Mouse (Mus musculus) layer of hippocampus, postnatal 14 days (tissue): Measurements from ENCODE around the gene Rbm42. TPM values are rescaled to one million over a fixed set of nuclear protein-coding genes. Genes with fewer than 3 reads are reported as not detected.

Source experiments
- DNase-seq, 2 experiments: peaks; one replicate each; pipeline ENCODE4 v3.0.0; 2021 to 2022; ENCODE audit warnings: low spot score in 2 of 2, mixed read lengths in 1 of 2
- long read RNA-seq, 2 experiments: library from polyadenylated mRNA; stranded (forward); transcript quantifications; one replicate each; pipeline ENCODE4 v2.0.0; 2021
- total RNA-seq, 2 experiments: library from RNA; stranded (reverse); gene quantifications; 2 replicates each; pipeline ENCODE4 v1.2.3; 2021

The Rbm42 gene
- total RNA-seq, result 10 to 100 TPM; 70.4 to 75.5 TPM
- long read RNA-seq, experiment 1, transcript Rbm42-202 (9 exons, 1,526 nt), result minor isoform, 39 of 91 reads
- long read RNA-seq, experiment 1, transcript Rbm42-201 (10 exons, 1,784 nt), result major isoform, 45 of 91 reads
- long read RNA-seq, experiment 1, partial matches to known transcripts, result 3 of 91 reads
- long read RNA-seq, experiment 1, other reads (novel, unspliced or antisense), result 4 of 91 reads
- long read RNA-seq, experiment 2, transcript Rbm42-202 (9 exons, 1,526 nt), result minor isoform, 65 of 140 reads
- long read RNA-seq, experiment 2, transcript Rbm42-201 (10 exons, 1,784 nt), result major isoform, 66 of 140 reads
- long read RNA-seq, experiment 2, partial matches to known transcripts, result 8 of 140 reads
- long read RNA-seq, experiment 2, other reads (novel, unspliced or antisense), result 1 of 140 reads

DNA sequence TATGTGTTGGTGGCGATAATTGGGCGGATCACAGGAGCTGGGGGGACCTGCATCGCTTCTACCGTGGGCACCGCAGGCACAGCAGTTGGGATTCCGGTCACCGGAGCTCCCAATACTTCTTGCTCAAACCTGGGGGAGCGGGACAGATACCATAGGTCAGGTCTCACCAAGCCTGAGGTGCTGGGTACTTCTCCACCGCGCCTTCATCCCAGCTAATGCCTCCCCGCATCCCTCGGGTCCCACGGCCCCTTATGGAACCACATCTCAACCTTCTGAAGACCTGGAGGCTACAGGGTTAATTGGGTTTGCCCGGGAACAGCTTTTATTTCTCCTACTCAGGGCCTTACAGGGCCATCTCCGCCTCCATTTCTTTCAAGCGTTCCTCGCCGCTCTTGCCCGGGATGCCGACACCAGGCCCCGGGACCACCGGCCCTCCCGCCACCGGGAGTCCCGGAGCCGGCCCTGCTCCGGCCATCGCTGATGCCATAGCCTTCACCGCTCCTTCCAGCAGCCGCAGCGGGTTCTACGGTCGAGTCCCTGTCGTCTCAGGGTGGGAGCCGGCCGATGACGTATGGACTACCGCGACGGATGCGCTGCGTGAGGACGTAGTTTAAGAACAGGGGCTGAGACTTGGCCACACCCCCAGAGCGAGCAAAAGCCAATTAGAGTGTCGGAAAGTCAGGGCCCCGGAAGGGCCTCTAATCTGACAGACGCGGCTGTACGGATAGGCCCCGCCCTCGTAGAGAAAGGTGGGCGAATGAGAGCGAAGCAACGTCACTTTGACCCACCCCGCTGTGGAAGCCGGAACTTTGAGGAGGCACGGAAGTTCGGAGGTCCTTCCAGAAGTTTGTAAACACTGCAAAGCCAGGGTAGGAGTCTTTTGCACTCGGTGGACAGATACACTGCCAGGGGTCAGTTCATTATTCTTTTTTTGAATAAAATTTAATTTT lies at the start of gene Rbm42:
Gene Rbm42 (minus strand): TSS at position 727 of the 950 bp plus-strand sequence.
- DNase-seq, result peak; percentile 97 to 99

DNA sequence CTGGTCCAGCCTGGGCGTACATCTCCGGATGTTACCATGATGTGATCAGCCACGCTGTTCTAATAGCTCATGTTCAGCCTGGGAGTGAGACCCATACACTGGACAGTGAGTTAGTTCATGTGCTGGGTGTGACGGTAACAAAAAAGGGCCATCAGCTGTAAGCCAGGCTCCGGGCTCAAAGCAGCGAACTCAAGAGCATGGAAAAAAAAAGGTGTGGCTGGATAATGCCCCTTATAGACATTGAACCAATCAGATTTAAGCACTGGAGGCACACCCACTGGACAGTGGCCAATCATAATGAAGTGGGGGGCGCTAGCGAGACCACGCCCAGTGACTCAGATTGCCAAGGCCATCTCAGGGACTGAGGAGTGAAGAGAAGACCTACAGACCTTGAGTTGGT lies 48.5 kb upstream of the Rbm42 start, which contains the start of gene 2200002J24Rik:
Gene 2200002J24Rik (plus strand): TSS at position 338 of the 400 bp plus-strand sequence.
- no peak for DNase-seq

DNA sequence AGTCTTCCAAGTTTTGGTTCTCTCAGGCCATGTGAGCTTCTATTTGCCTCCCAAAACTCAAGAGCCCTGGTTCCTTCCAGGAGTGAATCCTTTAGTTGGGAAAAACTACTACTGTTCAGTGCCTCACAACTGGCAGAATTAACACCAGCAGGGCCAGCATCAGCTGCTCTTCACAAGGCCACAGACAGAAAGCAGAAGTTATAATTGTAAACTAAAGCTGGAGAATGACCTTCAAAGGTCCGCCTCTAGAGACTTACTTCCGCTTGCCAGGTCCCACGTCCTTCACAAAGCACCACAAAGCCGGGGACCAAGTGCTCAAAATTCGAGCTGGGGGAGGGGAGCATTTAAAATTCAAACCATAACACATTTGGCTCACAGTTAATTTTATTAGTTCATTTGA lies 48.0 kb upstream of the Rbm42 start:
- DNase-seq, result no peak

DNA sequence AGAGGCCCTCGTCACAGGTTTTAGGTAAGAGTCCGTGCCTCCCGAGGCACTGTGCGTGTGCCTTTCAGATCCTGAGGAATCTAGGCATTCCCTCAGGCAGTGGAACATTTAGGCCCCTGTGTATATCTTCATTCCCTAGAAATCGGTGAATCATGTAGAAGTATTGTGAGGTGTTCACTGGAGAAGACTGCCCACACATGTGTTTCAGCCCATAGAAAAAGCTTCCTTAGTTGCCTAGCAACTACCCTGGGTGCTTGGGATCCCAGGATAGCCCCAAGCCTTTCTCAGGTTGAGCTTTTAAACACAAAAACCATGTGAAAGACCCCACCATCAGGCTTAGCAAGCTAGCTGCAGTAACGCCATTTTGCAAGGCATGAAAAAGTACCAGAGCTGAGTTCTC lies 38.2 kb upstream of the Rbm42 start:
- no peak for DNase-seq

DNA sequence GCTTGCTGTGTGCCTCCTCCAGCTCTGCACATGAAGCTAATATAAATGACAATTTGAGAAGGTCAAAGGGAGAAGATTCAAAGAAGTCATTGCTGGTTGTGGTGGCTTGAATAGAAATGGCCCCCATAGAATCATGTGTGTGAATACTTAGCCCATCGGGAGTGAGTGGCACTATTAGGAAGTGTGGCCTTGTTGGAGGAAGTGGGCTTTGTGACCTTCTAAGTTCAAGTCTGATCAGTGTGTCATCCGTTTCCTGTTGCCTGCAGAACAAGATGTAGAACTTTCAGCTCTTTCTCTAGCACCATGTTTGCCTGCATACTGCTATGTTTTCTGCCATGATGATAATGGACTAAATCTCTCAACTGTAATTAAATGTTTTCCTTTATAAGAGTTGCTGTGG lies 33.3 kb upstream of the Rbm42 start:
- no peak for DNase-seq

DNA sequence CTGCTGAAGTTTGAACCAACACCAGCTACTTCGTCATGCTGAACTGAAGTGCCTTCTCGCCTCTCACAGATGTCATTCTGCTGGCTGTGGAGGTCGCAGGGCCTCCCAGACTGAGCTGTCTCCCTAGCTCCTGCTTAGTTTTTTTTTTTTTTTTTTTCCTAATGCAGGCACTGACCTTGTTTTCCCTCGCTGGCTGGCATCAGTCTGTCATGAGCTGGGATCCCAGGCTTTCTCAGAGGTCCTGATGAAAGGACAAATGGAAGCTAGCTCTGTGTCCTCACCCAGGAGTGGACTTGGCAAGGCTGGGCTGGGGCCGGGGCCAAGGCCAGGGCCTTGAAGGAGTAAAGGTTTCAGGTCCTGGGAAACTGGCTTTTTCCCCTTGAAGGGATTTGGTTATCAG lies 31.8 kb upstream of the Rbm42 start:
- no peak for DNase-seq

DNA sequence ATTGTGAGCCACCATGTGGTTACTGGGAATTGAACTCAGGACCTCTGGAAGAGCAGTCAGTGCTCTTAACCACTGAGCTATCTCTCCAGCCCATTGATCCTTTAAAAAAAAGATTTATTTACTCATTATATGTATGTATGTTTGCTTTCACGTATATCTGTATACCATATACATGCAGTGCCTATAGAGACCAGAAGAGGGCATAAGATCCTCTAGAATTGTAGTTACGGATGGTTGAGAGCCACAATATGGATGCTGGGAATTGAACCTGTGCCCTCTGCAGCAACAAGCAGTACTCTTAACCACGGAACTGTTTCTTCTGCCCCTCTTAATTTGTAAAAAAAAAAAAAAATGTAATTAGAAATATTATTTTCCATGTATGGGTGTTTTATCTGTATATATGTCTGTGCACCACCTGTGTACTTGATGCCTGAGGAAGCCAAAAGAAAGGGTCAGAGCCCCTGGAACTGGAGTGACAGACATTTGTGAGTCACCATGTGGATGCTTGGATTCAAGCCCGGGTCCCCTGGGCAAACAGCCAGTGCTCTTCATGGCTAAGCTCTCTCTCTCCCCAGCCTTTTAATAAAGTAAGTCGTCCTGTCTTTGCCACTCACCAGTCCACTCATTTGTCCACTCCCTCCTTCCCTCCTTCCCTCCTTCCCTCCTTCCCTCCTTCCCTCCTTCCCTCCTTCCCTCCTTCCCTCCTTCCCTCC lies 28.3 kb upstream of the Rbm42 start:
- DNase-seq, result peak in 1 of 2 experiments; percentile 25

DNA sequence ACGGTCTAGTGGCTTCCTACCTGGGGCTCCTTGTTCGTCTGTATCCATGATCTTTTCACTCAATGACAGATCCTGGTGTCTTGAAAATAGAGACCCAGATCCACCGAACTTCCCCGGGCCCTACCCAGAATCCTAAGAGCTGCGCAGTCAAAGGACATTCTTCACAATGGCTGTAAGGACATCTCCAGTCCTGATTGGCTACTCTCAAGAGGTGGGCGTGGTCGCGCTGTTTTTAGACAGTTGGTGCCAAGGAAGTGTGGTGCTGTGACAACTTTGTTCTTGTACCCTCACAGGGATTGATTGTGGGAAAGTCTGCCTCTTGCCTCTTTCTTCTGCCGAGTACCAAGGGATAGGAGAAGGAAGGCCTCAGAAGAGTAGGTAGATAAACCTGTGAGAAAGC lies 21.4 kb upstream of the Rbm42 start, which contains the start of gene Pmis2:
Gene Pmis2 (minus strand): TSS at position 126 of the 400 bp plus-strand sequence.
- no peak for DNase-seq

DNA sequence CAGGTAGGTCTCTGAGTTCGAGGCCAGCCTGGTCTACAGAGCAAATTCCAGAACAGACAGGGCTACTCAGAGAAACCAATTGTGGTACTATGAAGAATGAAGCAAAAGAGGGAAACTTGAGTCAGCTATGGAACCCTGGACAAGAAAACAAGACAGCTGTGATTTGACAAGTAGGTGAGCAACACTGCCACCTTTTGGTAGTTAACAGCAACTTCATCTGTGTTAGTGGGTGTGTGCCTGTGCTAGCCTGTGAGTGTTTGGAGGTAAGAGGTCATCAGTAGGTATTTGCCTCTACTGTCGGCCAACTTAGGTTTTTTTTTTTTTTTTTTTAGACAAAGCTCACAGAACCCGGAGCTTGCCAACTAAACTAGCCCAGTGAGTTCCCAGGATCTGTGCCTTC lies 19.1 kb upstream of the Rbm42 start:
- no peak for DNase-seq

DNA sequence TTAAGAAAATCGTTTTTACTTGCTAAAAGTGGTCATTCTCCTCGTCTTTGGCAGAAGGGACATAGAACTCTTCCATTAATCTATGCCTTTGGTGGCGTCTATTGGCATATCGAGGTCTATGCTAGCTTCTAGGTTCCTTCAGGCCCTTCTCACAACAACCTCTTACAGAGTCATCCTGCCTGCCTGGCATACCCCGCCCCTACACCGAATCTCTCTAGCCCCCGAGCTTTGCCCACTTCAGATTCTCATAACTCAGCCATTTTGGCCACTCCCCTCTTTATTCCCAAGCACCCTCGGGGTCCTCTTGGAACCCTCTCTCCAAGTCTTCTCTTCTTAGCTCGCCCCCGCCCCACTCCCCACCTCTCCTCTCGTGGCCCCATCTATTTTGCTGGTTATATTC lies 15.2 kb upstream of the Rbm42 start:
- DNase-seq, result peak in 1 of 2 experiments; percentile 12

DNA sequence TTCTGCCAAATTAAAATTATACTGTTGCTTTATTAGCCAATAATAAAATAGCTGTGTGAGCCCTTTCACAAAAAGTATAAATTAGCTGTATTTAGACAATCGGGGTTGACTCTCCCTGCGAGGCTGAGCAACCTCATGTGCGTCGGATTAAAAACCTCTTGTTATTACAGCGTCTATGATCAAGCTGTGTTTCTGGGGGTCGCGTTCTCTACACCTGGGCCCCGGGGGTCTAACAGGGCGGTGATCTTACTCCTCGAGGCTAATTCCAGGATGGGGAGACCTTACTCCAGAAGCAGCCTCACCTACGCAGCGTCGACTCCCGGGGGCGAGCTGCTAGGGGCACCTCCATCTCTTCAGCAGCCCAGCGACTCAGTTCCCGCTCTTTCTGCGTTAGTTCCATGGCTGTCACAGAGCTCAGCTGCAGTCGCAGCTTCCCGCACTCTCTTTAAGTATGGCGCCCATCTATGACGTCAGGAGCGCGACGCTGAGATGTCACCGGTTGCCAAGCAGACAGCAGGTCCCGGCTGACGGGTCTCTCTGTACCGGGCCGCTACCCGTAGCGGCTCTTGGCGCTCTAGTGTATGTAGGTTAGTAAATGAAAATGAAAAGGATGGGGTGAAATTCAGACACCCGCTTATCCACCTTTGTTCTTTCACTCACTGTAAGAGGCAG lies 14.5 kb upstream of the Rbm42 start, which contains the start of gene Haus5:
Gene Haus5 (minus strand): TSS at position 466 of the 672 bp plus-strand sequence.
- DNase-seq, result peak; percentile 88 to 94

DNA sequence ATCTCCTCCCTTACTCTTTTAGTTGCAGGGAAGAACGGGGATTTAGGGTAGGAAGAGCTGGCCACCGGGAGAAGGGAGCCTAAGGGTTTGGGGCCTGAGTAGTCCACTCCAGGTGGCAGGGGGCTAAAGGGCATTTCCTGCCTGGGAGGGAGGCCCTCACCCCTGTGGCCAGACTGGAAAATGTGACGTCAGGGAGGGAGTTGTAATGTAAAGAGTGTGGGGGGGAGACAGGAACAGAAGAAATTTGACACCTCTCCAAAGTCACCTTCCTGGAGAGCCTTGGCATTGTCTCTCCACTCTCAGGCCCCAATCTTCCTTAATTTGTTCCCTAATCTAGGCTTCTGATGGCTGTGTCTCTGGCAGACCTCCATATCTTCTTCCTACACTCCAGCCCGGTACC lies 11.0 kb downstream of the Rbm42 start:
- no peak for DNase-seq

DNA sequence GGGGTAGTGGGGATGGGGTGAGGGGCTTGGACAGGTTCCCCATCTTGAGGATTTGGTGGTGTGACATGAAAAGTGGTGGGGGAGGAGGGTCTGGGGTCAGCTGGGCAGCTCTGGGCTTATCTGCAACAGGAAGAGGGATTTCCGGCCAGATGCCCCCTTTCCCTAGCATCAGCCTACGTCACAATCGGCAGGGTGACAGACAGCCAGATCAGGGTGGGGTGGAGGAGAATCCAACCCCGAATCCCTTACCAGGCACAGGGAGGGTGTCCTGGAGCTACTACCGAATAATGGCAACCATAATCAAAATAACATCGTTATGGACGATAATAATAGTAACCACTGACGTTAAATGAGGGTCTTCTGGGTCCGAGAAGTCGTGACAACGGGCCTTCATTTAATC lies 13.7 kb downstream of the Rbm42 start:
- no peak for DNase-seq

DNA sequence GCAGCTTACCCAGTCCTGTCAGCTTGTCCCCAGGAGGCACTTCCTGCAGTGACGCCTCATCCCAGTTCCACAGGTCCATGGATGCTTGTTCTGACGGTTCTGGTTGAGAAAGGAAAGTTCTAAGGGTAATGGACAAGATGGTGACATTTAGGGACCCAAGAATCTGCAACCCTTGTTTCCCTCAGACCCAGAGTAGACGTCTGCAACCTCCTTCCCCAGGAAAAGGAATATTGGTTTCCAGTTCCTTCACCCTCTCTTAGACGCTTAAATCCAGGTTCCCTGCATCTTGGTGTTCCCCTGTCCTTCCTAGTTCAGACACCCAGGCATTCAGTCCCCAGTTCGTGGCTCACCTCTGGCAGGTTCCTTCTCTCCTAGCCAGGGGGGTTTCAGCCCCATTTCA lies 14.4 kb downstream of the Rbm42 start, which contains the start of gene Etv2:
Gene Etv2 (minus strand): TSS at position 101 of the 400 bp plus-strand sequence.
- DNase-seq, result no peak

DNA sequence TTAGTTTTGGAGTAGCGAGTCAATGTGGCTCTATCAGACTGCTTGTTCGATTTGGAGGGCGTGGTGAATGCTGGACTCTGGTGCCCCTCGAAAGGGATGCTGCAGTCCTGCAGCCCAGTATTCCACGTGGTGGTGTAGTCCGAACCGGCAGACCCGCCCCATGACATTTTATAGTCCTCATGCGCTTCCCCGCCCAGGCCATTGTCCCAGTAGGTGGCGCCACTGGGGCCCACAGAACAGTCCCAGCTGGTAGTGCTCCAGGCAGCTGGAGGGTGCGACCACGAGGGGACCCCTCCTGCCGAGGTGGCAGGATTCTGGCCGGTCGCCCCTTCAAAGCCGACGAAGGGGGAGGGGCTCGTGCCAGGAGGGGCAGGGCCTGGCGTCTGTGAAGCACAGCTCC lies 15.5 kb downstream of the Rbm42 start:
- DNase-seq, result peak; percentile 22 to 30

DNA sequence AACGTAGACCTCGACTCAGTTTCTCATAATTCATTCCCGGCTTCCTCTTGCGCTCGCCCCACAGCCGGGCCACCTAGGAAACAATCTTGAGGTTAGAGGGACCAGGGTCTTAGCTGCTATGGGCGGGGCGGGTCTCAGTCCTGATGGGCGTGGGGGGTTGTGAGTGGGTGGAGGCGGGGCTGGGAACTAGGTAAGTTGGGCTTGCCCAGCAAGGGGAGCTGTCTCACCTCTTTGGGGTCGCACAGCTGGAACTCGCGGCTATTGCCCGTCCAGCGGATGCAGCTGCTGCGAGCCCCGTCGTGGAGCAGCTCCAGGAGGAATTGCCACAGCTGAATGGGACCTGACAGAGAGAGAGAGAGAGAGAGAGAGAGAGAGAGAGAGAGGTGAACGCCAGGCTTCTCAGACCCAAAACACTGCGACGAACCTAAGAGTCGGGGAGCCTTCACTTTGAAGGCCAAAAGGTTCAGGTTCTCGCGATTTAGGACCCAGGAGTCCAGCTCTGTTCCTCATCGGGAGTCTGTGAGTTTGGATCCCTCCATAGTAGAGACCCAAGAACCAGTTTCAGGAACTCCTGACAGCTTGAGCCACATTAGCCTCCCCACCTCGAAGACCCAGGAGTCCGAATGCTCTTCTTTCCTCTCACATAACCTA lies 16.2 kb downstream of the Rbm42 start:
- no peak for DNase-seq

DNA sequence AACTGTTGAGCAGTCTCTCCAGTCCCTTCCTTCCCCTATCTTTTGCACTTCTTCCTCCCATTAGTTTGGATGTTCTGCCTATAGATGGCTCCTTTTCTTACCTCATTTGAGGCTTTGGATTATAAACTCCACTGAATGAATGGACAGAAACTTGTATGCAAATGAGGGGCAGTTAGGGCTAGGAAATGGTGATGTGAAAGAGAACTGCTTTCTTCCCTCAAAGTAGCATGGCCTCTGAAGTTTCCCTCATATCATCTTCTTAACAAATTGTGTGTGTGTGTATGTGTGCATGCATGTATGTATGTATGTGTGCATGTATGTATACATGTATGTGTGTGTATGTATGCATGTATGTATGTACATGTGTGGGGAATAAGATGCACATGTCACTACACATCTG lies 21.1 kb downstream of the Rbm42 start:
- DNase-seq, result no peak

DNA sequence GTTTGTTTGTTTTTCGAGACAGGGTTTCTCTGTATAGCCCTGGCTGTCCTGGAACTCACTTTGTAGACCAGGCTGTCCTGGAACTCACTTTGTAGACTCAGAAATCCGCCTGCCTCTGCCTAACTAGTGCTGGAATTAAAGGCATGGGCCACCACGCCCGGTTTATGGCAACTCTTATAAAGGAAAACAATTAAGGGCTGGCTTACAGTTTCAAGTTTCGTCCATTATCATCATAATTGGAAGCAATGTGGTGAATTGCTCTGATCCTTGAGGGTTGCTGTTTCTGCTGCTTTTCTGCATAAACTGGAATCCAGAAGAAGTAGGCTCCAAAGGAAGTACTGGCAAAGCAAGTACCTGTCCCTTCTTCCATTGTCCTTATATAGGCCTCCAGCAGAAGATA lies 23.5 kb downstream of the Rbm42 start:
- DNase-seq, result no peak

DNA sequence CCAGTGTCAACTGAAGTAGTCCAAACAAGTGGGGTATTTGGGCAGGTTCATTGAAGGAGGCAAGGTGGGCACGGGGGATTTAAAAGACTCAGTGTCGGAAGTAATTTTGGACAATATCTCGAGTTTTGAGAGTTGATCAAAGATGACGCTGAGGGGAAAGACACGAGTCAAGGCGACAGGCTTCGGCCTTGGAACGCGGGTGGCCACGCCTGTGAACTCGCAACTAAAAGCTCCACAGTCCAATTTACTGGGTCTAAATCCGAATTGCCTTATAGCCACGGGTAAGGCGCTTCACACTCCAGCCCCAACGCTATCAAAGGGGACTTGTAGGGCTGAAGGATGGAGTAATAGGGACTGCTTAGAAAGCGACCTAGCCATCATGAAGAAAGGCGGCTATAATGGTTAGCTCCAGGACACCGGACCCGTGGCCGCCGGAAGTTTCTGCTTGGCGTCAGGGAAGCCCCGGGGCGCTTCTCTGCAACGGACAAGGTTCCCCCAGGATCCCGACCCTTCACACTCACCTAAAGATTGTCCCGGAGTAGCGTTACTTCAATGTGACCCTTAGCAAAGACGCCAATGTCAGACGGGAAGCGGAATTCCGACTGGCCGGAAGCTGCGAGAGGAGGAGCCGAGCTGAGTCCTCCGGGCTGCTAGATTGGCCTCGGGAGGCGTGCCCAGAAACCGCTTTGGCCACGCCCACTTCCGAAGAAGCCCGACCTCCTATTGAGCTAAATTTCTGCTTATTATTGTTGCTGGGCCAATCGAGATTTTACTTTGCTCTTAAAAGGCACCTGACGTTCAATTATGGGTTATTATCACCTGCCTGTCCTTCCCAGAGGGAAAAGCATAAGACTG lies 24.4 kb downstream of the Rbm42 start, which contains the start of gene Cox6b1:
Gene Cox6b1 (minus strand): TSS at position 622 of the 855 bp plus-strand sequence.
- DNase-seq, result peak; percentile 84 to 87
